Mouse (Mus musculus): ENCODE data around the gene Grm8. TPM values are rescaled to one million over a fixed set of nuclear protein-coding genes. Genes with fewer than 3 reads are reported as not detected.
A peak's percentile ranks its signal among the peaks of the same experiment; 100 is the strongest.

Gene Grm8
- total and polyA plus RNA-seq, 2 experiments: under 0.01 TPM; not detected in 1

GRCm38 (mm10) chr6:27963887-27964286 lies 171.1 kb downstream of the Grm8 start:
- peak; percentile 6; the same call in 1 of the 2 replicates for TF ChIP-seq CTCF (IDR thresholded peaks at IDR 0.05; ENCODE audit: low read depth, low read length)
- TF ChIP-seq POLR2A (IDR thresholded peaks at IDR 0.05; ENCODE audit: extremely low read depth, insufficient read depth, low read length): no peak
- no peaks in the 10 kb centered on the region for H3K79me2 ChIP-seq (ENCODE audit: control insufficient read depth, insufficient read depth, low read length)
- H3K27me3 ChIP-seq (ENCODE audit: control insufficient read depth, insufficient read depth, low read length): no peaks in the 10 kb centered on the region
- H3K9ac ChIP-seq (ENCODE audit: low read depth, low read length): no peak overlapping the region
- no peaks in the 10 kb centered on the region for H3K36me3 ChIP-seq (ENCODE audit: control insufficient read depth, insufficient read depth, low read length)
- DNase-seq (ENCODE audit: extremely low read depth, low read depth, low spot score): peak; percentile 26
- H3K4me1 ChIP-seq (ENCODE audit: control insufficient read depth, insufficient read depth, low read length): no peaks in the 10 kb centered on the region
- 71% methylated on average over 1 of the region's 1 CpGs for WGBS
- no peak overlapping the region for H3K27ac ChIP-seq (replicated peaks; ENCODE audit: insufficient read depth, low read depth, low read length)
- no peak overlapping the region for H3K4me3 ChIP-seq (ENCODE audit: insufficient read depth, low read depth, low read length)

- Histone ChIP-seq H3K4me1 (ENCODE audit: control insufficient read depth, insufficient read depth, low read length) (no peaks in the 10 kb centered on the region), H3K9ac (ENCODE audit: low read depth, low read length) (no peak overlapping the region), H3K27ac (replicated peaks; ENCODE audit: insufficient read depth, low read depth, low read length) (no peak overlapping the region), H3K4me3 (ENCODE audit: insufficient read depth, low read depth, low read length) (no peak overlapping the region), H3K36me3 (ENCODE audit: control insufficient read depth, insufficient read depth, low read length) (no peaks in the 10 kb centered on the region), H3K27me3 (ENCODE audit: control insufficient read depth, insufficient read depth, low read length) (no peaks in the 10 kb centered on the region), H3K79me2 (ENCODE audit: control insufficient read depth, insufficient read depth, low read length) (no peaks in the 10 kb centered on the region)
- WGBS: 84% methylated on average over 6 of the region's 6 CpGs
- TF ChIP-seq POLR2A (IDR thresholded peaks at IDR 0.05; ENCODE audit: extremely low read depth, insufficient read depth, low read length): no peak
- no peak for TF ChIP-seq CTCF (IDR thresholded peaks at IDR 0.05; ENCODE audit: low read depth, low read length)
- no peak for DNase-seq (ENCODE audit: extremely low read depth, low read depth, low spot score)
Measured at GRCm38 (mm10) chr6:27956278-27956857, 178.6 kb downstream of the Grm8 start.

- WGBS: 81% methylated on average over 5 of the region's 5 CpGs
- no peak for TF ChIP-seq CTCF (IDR thresholded peaks at IDR 0.05; ENCODE audit: low read depth, low read length)
- no peak for TF ChIP-seq POLR2A (IDR thresholded peaks at IDR 0.05; ENCODE audit: extremely low read depth, insufficient read depth, low read length)
Measured at GRCm38 (mm10) chr6:27951433-27951832, 183.5 kb downstream of the Grm8 start.

GRCm38 (mm10) chr6:27928058-27928457 lies 206.9 kb downstream of the Grm8 start:
- 47% methylated on average over 3 of the region's 3 CpGs for WGBS
- Histone ChIP-seq H3K9ac (ENCODE audit: low read depth, low read length) (no peak overlapping the region), H3K79me2 (ENCODE audit: control insufficient read depth, insufficient read depth, low read length) (no peaks in the 10 kb centered on the region), H3K4me1 (ENCODE audit: control insufficient read depth, insufficient read depth, low read length) (no peaks in the 10 kb centered on the region), H3K27ac (replicated peaks; ENCODE audit: insufficient read depth, low read depth, low read length) (no peak overlapping the region), H3K27me3 (ENCODE audit: control insufficient read depth, insufficient read depth, low read length) (no peaks in the 10 kb centered on the region), H3K4me3 (ENCODE audit: insufficient read depth, low read depth, low read length) (no peak overlapping the region), H3K36me3 (ENCODE audit: control insufficient read depth, insufficient read depth, low read length) (no peaks in the 10 kb centered on the region)
- TF ChIP-seq POLR2A (IDR thresholded peaks at IDR 0.05; ENCODE audit: extremely low read depth, insufficient read depth, low read length) (no peak), CTCF (IDR thresholded peaks at IDR 0.05; ENCODE audit: low read depth, low read length) (no peak)
- DNase-seq (ENCODE audit: extremely low read depth, low read depth, low spot score): peak; percentile 1

More at GRCm38 (mm10) chr6:27951433-27951832, 183.5 kb downstream of the Grm8 start:
- H3K9ac ChIP-seq (ENCODE audit: low read depth, low read length): no peak overlapping the region
- no peaks in the 10 kb centered on the region for H3K27me3 ChIP-seq (ENCODE audit: control insufficient read depth, insufficient read depth, low read length)
- no peak overlapping the region for H3K4me3 ChIP-seq (ENCODE audit: insufficient read depth, low read depth, low read length)
- no peak overlapping the region for H3K27ac ChIP-seq (replicated peaks; ENCODE audit: insufficient read depth, low read depth, low read length)
- H3K79me2 ChIP-seq (ENCODE audit: control insufficient read depth, insufficient read depth, low read length): no peaks in the 10 kb centered on the region
- DNase-seq (ENCODE audit: extremely low read depth, low read depth, low spot score): no peak
- H3K36me3 ChIP-seq (ENCODE audit: control insufficient read depth, insufficient read depth, low read length): no peaks in the 10 kb centered on the region
- H3K4me1 ChIP-seq (ENCODE audit: control insufficient read depth, insufficient read depth, low read length): no peaks in the 10 kb centered on the region

- no peak for TF ChIP-seq POLR2A (IDR thresholded peaks at IDR 0.05; ENCODE audit: extremely low read depth, insufficient read depth, low read length)
- no peak for TF ChIP-seq CTCF (IDR thresholded peaks at IDR 0.05; ENCODE audit: low read depth, low read length)
- H3K4me1 ChIP-seq (ENCODE audit: control insufficient read depth, insufficient read depth, low read length): no peaks in the 10 kb centered on the region
- DNase-seq (ENCODE audit: extremely low read depth, low read depth, low spot score): no peak
- no peaks in the 10 kb centered on the region for H3K36me3 ChIP-seq (ENCODE audit: control insufficient read depth, insufficient read depth, low read length)
- no peaks in the 10 kb centered on the region for H3K27me3 ChIP-seq (ENCODE audit: control insufficient read depth, insufficient read depth, low read length)
- no peak overlapping the region for H3K4me3 ChIP-seq (ENCODE audit: insufficient read depth, low read depth, low read length)
- H3K9ac ChIP-seq (ENCODE audit: low read depth, low read length): no peak overlapping the region
- WGBS: 56% methylated on average over 1 of the region's 1 CpGs
- H3K27ac ChIP-seq (replicated peaks; ENCODE audit: insufficient read depth, low read depth, low read length): no peak overlapping the region
- no peaks in the 10 kb centered on the region for H3K79me2 ChIP-seq (ENCODE audit: control insufficient read depth, insufficient read depth, low read length)
Measured at GRCm38 (mm10) chr6:27913281-27913680, 221.7 kb downstream of the Grm8 start.

GRCm38 (mm10) chr6:27904358-27904757 lies 230.6 kb downstream of the Grm8 start:
- H3K27ac ChIP-seq (replicated peaks; ENCODE audit: insufficient read depth, low read depth, low read length): no peak overlapping the region
- DNase-seq (ENCODE audit: extremely low read depth, low read depth, low spot score): no peak
- TF ChIP-seq POLR2A (IDR thresholded peaks at IDR 0.05; ENCODE audit: extremely low read depth, insufficient read depth, low read length) (no peak), CTCF (IDR thresholded peaks at IDR 0.05; ENCODE audit: low read depth, low read length) (no peak)

More at GRCm38 (mm10) chr6:27904358-27904757, 230.6 kb downstream of the Grm8 start:
- Histone ChIP-seq H3K27me3 (ENCODE audit: control insufficient read depth, insufficient read depth, low read length) (no peaks in the 10 kb centered on the region), H3K79me2 (ENCODE audit: control insufficient read depth, insufficient read depth, low read length) (no peaks in the 10 kb centered on the region), H3K36me3 (ENCODE audit: control insufficient read depth, insufficient read depth, low read length) (no peaks in the 10 kb centered on the region), H3K4me3 (ENCODE audit: insufficient read depth, low read depth, low read length) (no peak overlapping the region), H3K4me1 (ENCODE audit: control insufficient read depth, insufficient read depth, low read length) (no peaks in the 10 kb centered on the region), H3K9ac (ENCODE audit: low read depth, low read length) (no peak overlapping the region)

Data from liver, adult 2 months (tissue).